Mouse (Mus musculus): ENCODE results near the gene Ankrd2. TPM values are rescaled to one million over a fixed set of nuclear protein-coding genes. Genes with fewer than 3 reads are reported as not detected.
A peak's percentile ranks its signal among the peaks of the same experiment; 100 is the strongest.

Ankrd2 gene
- polyA plus RNA-seq, 1 experiment, result not detected

DNA sequence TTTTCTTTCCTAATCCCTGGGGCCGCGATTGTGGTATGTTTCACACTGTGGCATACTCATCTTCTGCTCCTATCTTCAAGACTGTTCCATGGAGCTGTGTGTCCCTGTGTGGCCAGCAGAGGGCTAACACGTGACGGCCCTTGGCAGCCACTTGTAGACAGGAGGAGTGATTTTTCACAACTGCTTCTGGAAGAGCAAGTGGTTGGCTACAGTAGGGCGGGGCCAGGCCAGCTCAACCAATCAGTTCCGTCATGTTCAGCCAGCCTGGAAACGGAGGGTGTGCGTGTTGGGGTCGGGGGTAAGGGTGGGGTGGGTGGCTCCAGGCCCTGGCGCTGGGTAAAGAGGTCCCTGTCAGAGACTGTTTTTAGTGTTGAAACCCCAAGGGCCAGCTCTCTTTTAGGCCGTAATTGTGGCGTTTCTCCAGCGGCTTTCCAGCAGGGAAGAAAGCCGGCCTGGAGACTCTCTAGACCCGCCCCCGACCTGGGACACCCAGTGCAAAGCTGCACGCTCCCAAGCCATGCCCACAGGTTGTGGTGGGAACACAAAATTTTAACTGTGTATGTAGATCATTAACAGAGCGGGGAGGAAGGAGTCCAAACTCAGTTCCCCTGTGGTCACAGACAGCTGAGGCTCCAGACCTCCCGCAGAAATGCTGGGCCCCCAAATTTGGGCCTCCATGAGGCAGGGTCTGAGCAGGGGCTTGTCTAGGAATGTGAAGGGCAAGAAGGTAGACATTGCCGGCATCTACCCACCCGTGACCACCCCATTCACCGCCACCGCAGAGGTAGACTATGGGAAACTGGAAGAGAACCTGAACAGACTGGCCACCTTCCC is 9.7 kb downstream of the Ankrd2 start, which contains the start of gene Hoga1:
TSS of gene Hoga1 (plus strand) at position 342 of the 834 bp plus-strand sequence.
- no peak within 1 kb of the TSS for H3K4me3 ChIP-seq (ENCODE audit: insufficient read depth, low read length)
- TF ChIP-seq CTCF (IDR thresholded peaks at IDR 0.05; ENCODE audit: borderline replicate concordance, insufficient read depth, low read length) (peak; percentile 85), POLR2A (IDR thresholded peaks at IDR 0.05; ENCODE audit: low read depth, low read length) (no peak)
- no peaks in the 10 kb centered on the region for H3K4me1 ChIP-seq (ENCODE audit: control insufficient read depth, insufficient read depth, low read length)
- no peak within 1 kb of the TSS for H3K27ac ChIP-seq (ENCODE audit: insufficient read depth, low read length)

DNA sequence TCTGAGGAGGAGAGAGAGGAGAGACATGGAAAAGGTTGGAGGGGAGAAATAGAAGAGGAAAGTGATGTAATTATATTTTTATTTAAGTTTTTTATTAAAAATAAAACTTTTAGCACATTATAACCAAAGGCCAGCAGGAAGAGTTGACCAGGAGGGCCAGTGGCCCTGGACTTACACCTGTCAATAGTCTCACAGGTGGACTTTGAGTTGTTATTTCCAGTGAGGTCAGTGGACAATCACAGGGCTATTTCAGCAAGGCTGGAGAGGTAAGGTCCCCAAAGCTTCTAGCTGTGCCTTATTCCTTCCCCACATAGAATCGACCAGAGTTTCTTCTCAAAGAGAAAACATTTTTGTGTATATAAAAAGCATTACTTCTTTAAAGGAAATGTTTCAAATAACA is 14.5 kb downstream of the Ankrd2 start:
- Histone ChIP-seq H3K4me3 (ENCODE audit: insufficient read depth, low read length) (no peak overlapping the region), H3K4me1 (ENCODE audit: control insufficient read depth, insufficient read depth, low read length) (no peaks in the 10 kb centered on the region)
- TF ChIP-seq CTCF (IDR thresholded peaks at IDR 0.05; ENCODE audit: borderline replicate concordance, insufficient read depth, low read length) (no peak), POLR2A (IDR thresholded peaks at IDR 0.05; ENCODE audit: low read depth, low read length) (no peak)

GRCm38 (mm10) chr19:42051351-42051750 is 15.6 kb downstream of the Ankrd2 start:
- H3K4me3 ChIP-seq (ENCODE audit: insufficient read depth, low read length), result no peak overlapping the region
- H3K27ac ChIP-seq (ENCODE audit: insufficient read depth, low read length), result no peak overlapping the region
- TF ChIP-seq CTCF (IDR thresholded peaks at IDR 0.05; ENCODE audit: borderline replicate concordance, insufficient read depth, low read length) (no peak), POLR2A (IDR thresholded peaks at IDR 0.05; ENCODE audit: low read depth, low read length) (no peak)
- H3K4me1 ChIP-seq (ENCODE audit: control insufficient read depth, insufficient read depth, low read length), result no peaks in the 10 kb centered on the region

More for the DNA sequence above, 14.5 kb downstream of the Ankrd2 start:
- H3K27ac ChIP-seq (ENCODE audit: insufficient read depth, low read length), result no peak overlapping the region

- no peak for TF ChIP-seq POLR2A (IDR thresholded peaks at IDR 0.05; ENCODE audit: low read depth, low read length)
- Histone ChIP-seq H3K4me1 (ENCODE audit: control insufficient read depth, insufficient read depth, low read length) (no peaks in the 10 kb centered on the region), H3K27ac (ENCODE audit: insufficient read depth, low read length) (no peak within 1 kb of the TSS), H3K4me3 (ENCODE audit: insufficient read depth, low read length) (no peak within 1 kb of the TSS)
Observed at GRCm38 (mm10) chr19:42051948-42052347, 16.1 kb downstream of the Ankrd2 start, which contains the start of gene 4933411K16Rik. TSS of gene 4933411K16Rik (plus strand) at chr19:42052248.

- H3K4me1 ChIP-seq (ENCODE audit: control insufficient read depth, insufficient read depth, low read length), result no peaks in the 10 kb centered on the region
- H3K4me3 ChIP-seq (ENCODE audit: insufficient read depth, low read length), result no peak overlapping the region
- no peak overlapping the region for H3K27ac ChIP-seq (ENCODE audit: insufficient read depth, low read length)
- no peak for TF ChIP-seq POLR2A (IDR thresholded peaks at IDR 0.05; ENCODE audit: low read depth, low read length)
- TF ChIP-seq CTCF (IDR thresholded peaks at IDR 0.05; ENCODE audit: borderline replicate concordance, insufficient read depth, low read length), result no peak
Observed at GRCm38 (mm10) chr19:42054255-42054654, 18.5 kb downstream of the Ankrd2 start.

GRCm38 (mm10) chr19:42055881-42056280 is 20.1 kb downstream of the Ankrd2 start:
- TF ChIP-seq POLR2A (IDR thresholded peaks at IDR 0.05; ENCODE audit: low read depth, low read length) (no peak), CTCF (IDR thresholded peaks at IDR 0.05; ENCODE audit: borderline replicate concordance, insufficient read depth, low read length) (no peak)
- no peaks in the 10 kb centered on the region for H3K4me1 ChIP-seq (ENCODE audit: control insufficient read depth, insufficient read depth, low read length)

DNA sequence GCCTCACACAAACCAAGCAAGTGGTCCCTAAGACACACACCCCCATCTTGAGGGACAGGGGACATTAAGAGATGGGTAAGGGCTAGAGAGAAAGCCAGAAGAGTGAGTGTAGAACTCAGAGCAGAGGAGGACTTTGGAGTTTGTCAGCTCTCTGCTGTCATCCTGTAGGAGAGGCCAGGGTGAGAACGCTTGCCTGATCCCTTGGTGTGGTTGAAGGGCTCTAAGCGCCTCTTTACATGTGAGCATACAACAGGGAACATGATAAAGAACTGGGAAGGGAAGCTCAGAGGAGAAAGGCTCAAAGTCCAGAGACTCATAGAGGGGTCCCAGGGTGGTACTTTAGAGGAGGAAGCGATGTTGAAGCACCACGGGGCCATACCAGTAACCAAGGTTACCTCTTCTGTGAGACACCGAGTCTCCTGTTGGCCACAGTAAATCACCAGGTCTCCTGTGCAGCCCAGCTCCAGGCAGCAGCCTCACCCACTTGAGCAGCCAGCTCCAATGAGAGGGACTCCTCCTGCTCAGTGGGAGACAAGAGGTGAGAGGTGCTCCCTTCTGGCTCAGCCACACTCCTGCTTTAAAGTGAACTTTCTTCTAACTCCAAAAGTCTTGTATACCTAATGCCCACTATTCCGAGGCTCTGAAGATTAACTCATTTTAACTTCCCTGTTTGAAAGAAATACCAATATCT is 21.1 kb downstream of the Ankrd2 start:
- TF ChIP-seq POLR2A (IDR thresholded peaks at IDR 0.05; ENCODE audit: low read depth, low read length) (no peak), CTCF (IDR thresholded peaks at IDR 0.05; ENCODE audit: borderline replicate concordance, insufficient read depth, low read length) (no peak)
- Histone ChIP-seq H3K4me3 (ENCODE audit: insufficient read depth, low read length) (no peak overlapping the region), H3K27ac (ENCODE audit: insufficient read depth, low read length) (no peak overlapping the region), H3K4me1 (ENCODE audit: control insufficient read depth, insufficient read depth, low read length) (no peaks in the 10 kb centered on the region)

More at GRCm38 (mm10) chr19:42055881-42056280, 20.1 kb downstream of the Ankrd2 start:
- no peak overlapping the region for H3K4me3 ChIP-seq (ENCODE audit: insufficient read depth, low read length)
- H3K27ac ChIP-seq (ENCODE audit: insufficient read depth, low read length), result no peak overlapping the region

- Histone ChIP-seq H3K4me3 (ENCODE audit: insufficient read depth, low read length) (no peak overlapping the region), H3K27ac (ENCODE audit: insufficient read depth, low read length) (no peak overlapping the region), H3K4me1 (ENCODE audit: control insufficient read depth, insufficient read depth, low read length) (no peaks in the 10 kb centered on the region)
- TF ChIP-seq POLR2A (IDR thresholded peaks at IDR 0.05; ENCODE audit: low read depth, low read length), result no peak
- TF ChIP-seq CTCF (IDR thresholded peaks at IDR 0.05; ENCODE audit: borderline replicate concordance, insufficient read depth, low read length), result no peak
Observed at GRCm38 (mm10) chr19:42058426-42058825, 22.6 kb downstream of the Ankrd2 start.

GRCm38 (mm10) chr19:42061443-42061842 is 25.6 kb downstream of the Ankrd2 start:
- no peak overlapping the region for H3K4me3 ChIP-seq (ENCODE audit: insufficient read depth, low read length)
- TF ChIP-seq CTCF (IDR thresholded peaks at IDR 0.05; ENCODE audit: borderline replicate concordance, insufficient read depth, low read length) (no peak), POLR2A (IDR thresholded peaks at IDR 0.05; ENCODE audit: low read depth, low read length) (no peak)
- H3K27ac ChIP-seq (ENCODE audit: insufficient read depth, low read length), result no peak overlapping the region
- H3K4me1 ChIP-seq (ENCODE audit: control insufficient read depth, insufficient read depth, low read length), result no peaks in the 10 kb centered on the region

All from embryonic fibroblast, embryonic 13.5 days (primary cell).